Mouse (Mus musculus) ES-Bruce4 (cell line): ENCODE data around the gene Gm26602. TPM values are rescaled to one million over a fixed set of nuclear protein-coding genes. Genes with fewer than 3 reads are reported as not detected.
A peak's percentile ranks its signal among the peaks of the same experiment; 100 is the strongest.

Experiments used
- H3K27ac ChIP-seq: 2 replicates; pipeline ENCODE4 v1.5.1; 2012; ENCODE audit warnings: low read length, inconsistent platforms; ENCODE audit not compliant: insufficient read depth
- H3K27me3 ChIP-seq: 2 replicates; pipeline ENCODE4 v1.6.1; 2012; ENCODE audit warnings: mild to moderate bottlenecking, low read length, inconsistent platforms; ENCODE audit not compliant: control insufficient read depth, poor library complexity, insufficient read depth, severe bottlenecking
- H3K36me3 ChIP-seq: 2 replicates; pipeline ENCODE4 v1.6.1; 2012; ENCODE audit warnings: inconsistent platforms, mild to moderate bottlenecking, low read length, moderate library complexity; ENCODE audit not compliant: control insufficient read depth, poor library complexity, insufficient read depth, severe bottlenecking
- H3K4me1 ChIP-seq: one replicate; pipeline ENCODE4 v1.8.1; 2011; ENCODE audit warnings: low read length; ENCODE audit not compliant: control insufficient read depth, insufficient read depth
- H3K4me3 ChIP-seq: 2 replicates; pipeline ENCODE4 v1.5.1; 2011; ENCODE audit warnings: low read depth, mild to moderate bottlenecking, low read length
- H3K9ac ChIP-seq: 2 replicates; pipeline ENCODE4 v1.6.1; 2012; ENCODE audit warnings: low read depth, mild to moderate bottlenecking, inconsistent platforms; ENCODE audit not compliant: poor library complexity, severe bottlenecking
- H3K9me3 ChIP-seq: replicated peaks from 2 replicates; pipeline ENCODE4 v1.6.1; 2012; ENCODE audit warnings: mild to moderate bottlenecking, low read length, inconsistent platforms; ENCODE audit not compliant: control insufficient read depth, poor library complexity, insufficient read depth, severe bottlenecking
- CTCF ChIP-seq: IDR thresholded peaks from one replicate; pipeline ENCODE4 v1.8.1; 2011; ENCODE audit warnings: low read depth, low read length
- EP300 ChIP-seq: IDR thresholded peaks from 2 replicates; pipeline ENCODE4 v1.6.1; 2011; ENCODE audit warnings: low read depth, low read length; ENCODE audit not compliant: insufficient read depth
- POLR2A ChIP-seq: IDR thresholded peaks from one replicate; pipeline ENCODE4 v1.8.1; 2011; ENCODE audit warnings: low read length; ENCODE audit not compliant: insufficient read depth
- polyA plus RNA-seq: library from polyadenylated mRNA; stranded (reverse); fragments of >200 nt; gene quantifications from 2 replicates; pipeline ENCODE4 v1.2.4, GENCODE M21; 2011; ENCODE audit warnings: low read depth; ENCODE audit not compliant: missing spikeins, insufficient read depth, insufficient read length

Gm26602 gene
- polyA plus RNA-seq, 1 experiment, result not detected

DNA sequence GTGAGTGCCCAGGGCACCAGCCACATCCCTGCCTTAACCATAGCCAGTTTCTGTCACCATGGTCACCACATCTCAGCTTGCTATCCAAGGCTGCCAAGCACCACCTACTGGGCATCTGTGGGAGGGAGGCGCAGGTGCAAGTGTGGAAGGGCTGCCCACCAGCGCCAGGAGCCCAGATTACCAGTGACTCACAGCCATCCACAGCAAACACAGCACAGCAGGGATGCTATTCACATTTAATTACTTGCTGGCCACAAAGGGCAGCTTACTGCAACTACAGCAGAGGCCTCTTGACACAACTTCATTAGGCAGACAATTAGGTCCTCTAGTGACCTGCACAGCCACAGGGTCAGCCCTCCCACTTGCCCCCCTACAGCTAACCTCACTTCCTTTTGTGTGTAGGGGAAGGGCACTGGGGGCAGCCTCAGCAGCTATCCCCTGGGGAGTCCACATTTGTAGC is 9.7 kb upstream of the Gm26602 start:
- H3K9ac ChIP-seq, result no peak overlapping the region
- H3K27me3 ChIP-seq, result no peaks in the 10 kb centered on the region
- H3K9me3 ChIP-seq, result no peaks in the 10 kb centered on the region
- no peaks in the 10 kb centered on the region for H3K36me3 ChIP-seq
- TF ChIP-seq EP300 (no peak), CTCF (peak; percentile 18), POLR2A (no peak)
- H3K4me1 ChIP-seq, result peaks cover 3% of the 10 kb centered on the region
- no peak overlapping the region for H3K4me3 ChIP-seq
- H3K27ac ChIP-seq, result no peak overlapping the region

GRCm38 (mm10) chr10:79906712-79907111 is 3.9 kb upstream of the Gm26602 start:
- H3K9ac ChIP-seq, result no peak overlapping the region

GRCm38 (mm10) chr10:79907415-79907814 is 3.2 kb upstream of the Gm26602 start:
- Histone ChIP-seq H3K9ac (no peak overlapping the region), H3K4me1 (no peaks in the 10 kb centered on the region), H3K27me3 (no peaks in the 10 kb centered on the region), H3K9me3 (no peaks in the 10 kb centered on the region), H3K4me3 (no peak overlapping the region), H3K27ac (no peak overlapping the region), H3K36me3 (no peaks in the 10 kb centered on the region)
- TF ChIP-seq EP300 (no peak), POLR2A (no peak), CTCF (no peak)

More at GRCm38 (mm10) chr10:79906712-79907111, 3.9 kb upstream of the Gm26602 start:
- no peaks in the 10 kb centered on the region for H3K9me3 ChIP-seq
- TF ChIP-seq EP300 (no peak), CTCF (no peak), POLR2A (no peak)
- no peaks in the 10 kb centered on the region for H3K36me3 ChIP-seq
- H3K27me3 ChIP-seq, result no peaks in the 10 kb centered on the region
- H3K4me1 ChIP-seq, result no peaks in the 10 kb centered on the region
- no peak overlapping the region for H3K4me3 ChIP-seq
- no peak overlapping the region for H3K27ac ChIP-seq

- Histone ChIP-seq H3K4me3 (peak within 1 kb of the TSS; percentile 94), H3K36me3 (no peaks in the 10 kb centered on the region), H3K27ac (peak within 1 kb of the TSS; percentile 84), H3K27me3 (no peaks in the 10 kb centered on the region), H3K9me3 (no peaks in the 10 kb centered on the region), H3K4me1 (no peaks in the 10 kb centered on the region), H3K9ac (peak within 1 kb of the TSS; percentile 96)
- TF ChIP-seq POLR2A, result no peak
- no peak for TF ChIP-seq EP300
- TF ChIP-seq CTCF, result no peak
Observed at GRCm38 (mm10) chr10:79908167-79909091, 2.2 kb upstream of the Gm26602 start, which contains the start of gene Med16. Gene Med16 (minus strand): TSS chr10:79908923.

DNA sequence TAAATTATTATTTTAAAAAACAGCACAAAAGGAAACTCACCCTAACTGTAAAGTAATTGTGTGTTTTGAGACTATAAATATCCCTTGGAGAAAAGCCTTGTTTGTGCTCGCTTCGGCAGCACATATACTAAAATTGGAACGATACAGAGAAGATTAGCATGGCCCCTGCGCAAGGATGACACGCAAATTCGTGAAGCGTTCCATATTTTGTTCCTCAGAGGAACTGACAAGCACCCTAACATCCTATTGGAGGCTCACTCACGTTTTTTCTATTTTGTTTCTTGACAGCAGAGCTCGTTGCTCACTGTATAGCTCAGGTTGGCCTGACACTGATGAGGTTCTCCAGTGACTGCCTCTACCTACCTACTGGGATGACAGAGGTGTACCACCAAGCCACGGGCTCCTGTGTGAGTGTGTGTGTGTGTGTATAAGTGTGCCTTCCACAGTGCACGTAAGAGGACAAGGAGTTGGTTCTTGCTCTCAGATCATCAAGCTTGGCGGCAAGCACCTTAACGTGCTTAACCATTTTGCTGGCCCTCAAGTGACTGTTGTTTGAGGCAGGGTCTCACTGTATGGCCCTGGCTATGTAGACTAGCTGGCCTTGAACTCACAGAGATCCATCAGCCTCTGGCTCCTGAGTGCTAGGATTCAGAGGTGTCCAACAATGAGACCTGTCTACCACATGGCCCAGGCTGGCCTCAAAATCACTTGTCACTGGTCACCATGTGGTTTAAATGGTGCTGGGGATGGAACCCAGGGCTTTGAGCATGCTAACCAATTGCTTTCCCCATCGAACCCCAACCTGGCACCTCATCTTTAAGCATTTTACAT is 1.3 kb upstream of the Gm26602 start:
- H3K36me3 ChIP-seq, result no peaks in the 10 kb centered on the region
- no peaks in the 10 kb centered on the region for H3K4me1 ChIP-seq
- no peak overlapping the region for H3K4me3 ChIP-seq
- H3K27ac ChIP-seq, result no peak overlapping the region
- H3K9ac ChIP-seq, result no peak overlapping the region
- no peaks in the 10 kb centered on the region for H3K9me3 ChIP-seq
- no peaks in the 10 kb centered on the region for H3K27me3 ChIP-seq
- TF ChIP-seq EP300 (no peak), CTCF (no peak), POLR2A (no peak)

DNA sequence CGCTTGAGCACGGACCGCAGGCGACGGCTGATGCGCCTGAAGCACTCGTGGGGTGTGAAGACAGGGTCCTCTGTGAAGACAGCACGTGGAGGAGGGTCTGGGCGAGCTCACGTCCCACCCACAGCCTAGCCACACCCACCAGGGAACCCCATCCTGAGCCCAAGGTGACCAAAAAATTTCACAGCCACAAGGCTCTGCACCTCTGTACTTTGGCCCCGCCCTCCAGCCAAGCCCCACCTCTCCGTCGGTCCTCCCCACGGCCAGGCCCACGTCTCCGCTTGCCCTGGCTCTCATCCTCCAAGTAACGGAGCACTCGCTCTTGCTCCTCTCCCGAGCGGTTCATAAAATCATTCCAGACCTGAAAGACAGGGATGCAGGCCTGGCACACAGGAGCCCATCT is 1.8 kb downstream of the Gm26602 start:
- H3K27me3 ChIP-seq, result no peaks in the 10 kb centered on the region
- H3K27ac ChIP-seq, result no peak overlapping the region
- no peaks in the 10 kb centered on the region for H3K9me3 ChIP-seq
- no peak overlapping the region for H3K4me3 ChIP-seq
- H3K9ac ChIP-seq, result no peak overlapping the region
- H3K36me3 ChIP-seq, result no peaks in the 10 kb centered on the region
- TF ChIP-seq EP300 (no peak), CTCF (no peak)
- no peaks in the 10 kb centered on the region for H3K4me1 ChIP-seq
